Mouse (Mus musculus) layer of hippocampus, postnatal 36 days (tissue): ENCODE measurements at regions not wholly inside any gene's neighbourhood (a gene's known extent, or its start where the extent isn't known, plus 50 kb on each side); places are given as distances from the start of the nearest gene placed in this dataset.

Experiments
- DNase-seq, 2 experiments: peaks; one replicate each; pipeline ENCODE4 v3.0.0; 2022

DNA sequence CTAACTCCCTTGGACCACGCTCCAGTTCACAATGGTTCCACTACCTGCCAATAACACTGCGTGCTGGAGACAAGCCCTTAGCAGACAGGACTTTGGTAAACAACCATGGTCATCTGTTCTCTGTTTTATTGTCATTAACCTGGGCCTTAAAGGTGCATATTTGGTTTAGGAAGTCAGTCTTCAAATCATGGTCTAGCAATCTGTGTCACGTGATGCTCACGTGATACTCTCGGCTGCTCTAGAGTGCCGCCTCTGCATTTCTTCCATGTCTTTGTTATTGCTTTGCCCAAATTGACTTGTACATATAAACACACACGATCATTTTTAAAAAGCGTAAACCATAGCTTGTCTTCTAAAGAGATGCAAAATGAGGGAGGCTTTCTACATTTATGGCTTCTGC, 139.8 kb upstream of the 4930535I16Rik start:
- no peak for DNase-seq

DNA sequence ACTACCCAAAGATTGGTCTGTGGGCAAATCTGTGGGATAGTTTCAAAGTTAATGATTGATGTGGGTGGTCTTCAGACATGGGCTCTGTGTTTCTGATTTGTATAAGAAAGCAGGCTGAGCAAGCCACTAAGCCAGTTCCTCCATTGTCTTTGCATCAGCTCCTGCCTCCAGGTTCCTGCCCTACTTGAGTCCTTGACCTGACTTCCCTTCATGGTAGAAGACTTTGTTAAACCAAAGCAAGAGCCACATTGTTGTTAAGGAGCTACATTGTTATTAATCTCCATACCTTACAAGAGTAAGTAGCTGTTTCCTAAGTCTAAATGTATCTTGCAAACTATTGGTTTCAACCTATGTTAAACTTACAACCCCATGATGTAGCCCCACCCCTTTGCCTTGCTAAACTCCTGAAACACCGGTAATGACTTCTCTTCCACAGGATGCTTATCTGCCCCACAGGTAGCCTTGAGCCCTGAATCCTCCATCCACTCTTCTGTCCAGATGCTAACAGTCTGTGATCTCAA, 136.5 kb upstream of the 4930535I16Rik start:
- no peak for DNase-seq

DNA sequence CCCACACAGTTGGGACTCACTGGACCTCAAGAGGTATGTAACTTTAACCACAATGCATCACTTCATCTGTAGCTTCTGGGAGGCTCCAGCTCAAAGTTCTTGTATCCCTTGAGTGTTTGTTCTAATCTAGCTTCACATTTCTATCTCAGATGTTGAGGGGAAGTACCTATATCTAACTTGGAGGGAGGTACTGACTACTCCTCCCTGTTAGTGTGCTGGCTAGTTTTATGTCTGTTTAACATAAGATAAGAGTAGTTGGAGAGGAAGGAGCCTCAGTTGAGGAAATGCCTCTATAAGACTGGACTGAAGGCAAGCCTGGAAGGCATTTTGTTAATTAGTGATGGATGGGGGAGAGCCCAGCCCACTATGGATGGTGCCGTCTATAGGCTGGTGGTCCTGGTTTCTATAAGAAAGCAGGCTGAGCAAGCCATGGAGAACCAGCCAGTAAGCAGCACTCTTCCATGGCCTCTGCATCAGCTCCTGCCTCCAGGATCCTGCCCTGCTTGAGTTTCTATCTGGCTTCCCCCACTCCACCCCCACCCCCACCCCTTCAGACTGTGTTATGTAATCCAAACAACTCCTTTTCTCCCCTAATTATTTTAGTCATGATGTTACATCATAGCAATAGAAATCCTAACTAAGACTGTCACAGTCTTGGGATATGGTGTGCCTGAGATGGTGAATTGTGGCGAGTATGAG, 135.7 kb upstream of the 4930535I16Rik start:
- DNase-seq: no peak

DNA sequence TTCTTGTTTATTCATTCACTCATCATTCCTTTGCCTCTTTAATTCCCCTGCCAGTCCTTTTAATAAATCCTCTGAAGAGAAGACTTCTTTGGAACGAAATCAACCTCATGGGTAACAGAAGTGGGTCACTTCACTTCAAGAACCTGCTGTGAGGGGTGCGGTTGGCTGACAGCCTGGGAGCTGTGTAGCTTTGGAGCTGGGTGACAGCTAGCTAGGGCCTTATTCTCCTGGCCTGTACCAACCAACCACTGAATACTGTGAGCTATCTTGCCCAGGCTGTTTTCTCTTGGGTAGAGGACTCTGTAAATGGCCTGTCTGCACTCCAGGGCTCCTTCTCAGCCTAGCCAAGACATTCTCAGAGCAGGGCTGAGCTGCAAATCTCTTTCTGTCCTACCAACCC, 134.6 kb upstream of the 4930535I16Rik start:
- DNase-seq: peak; percentile 3 to 23

DNA sequence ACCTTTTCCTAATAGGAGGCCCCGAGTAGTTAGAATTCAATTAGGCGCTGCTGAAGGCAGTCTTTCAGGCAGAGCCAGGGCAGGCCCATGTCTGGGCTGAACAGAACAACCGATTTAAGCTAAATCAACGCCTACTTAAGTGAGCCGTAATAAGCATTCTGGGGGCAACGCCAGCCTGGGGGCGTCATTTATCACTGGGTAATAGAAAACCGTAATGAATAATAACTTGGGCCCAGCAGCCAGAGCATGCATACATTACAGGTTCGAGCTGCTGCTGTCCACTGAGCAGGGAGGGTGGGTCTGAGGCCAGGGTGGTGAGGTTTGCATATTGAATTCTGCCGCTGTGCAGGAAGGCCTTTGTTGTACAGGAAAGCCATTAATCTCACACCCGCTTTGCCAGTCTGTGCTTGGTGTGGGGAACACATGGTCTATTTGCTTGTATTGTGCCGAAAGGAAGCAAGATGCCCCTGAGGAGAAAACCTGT, 130.6 kb upstream of the 4930535I16Rik start:
- DNase-seq: peak; percentile 53 to 61

DNA sequence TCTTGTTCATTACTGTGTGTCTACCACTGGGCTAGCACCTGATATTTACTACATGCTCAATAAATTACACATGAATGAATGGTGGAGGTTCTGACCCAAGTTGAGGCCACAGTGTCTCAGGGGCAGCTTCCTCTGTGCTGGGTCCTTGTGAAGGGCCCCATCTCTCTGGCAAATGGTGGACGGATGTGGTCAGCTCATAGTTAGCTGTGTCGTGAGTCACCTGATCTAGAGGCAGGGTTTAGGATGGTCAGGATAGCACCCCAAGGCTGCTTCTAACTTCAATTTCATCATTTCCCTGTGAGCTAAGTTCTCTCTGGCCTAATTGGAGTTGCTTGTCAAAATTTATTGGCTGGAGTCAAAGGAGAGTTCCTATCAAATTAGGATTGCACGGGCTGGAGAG, 130.1 kb upstream of the 4930535I16Rik start:
- no peak for DNase-seq

DNA sequence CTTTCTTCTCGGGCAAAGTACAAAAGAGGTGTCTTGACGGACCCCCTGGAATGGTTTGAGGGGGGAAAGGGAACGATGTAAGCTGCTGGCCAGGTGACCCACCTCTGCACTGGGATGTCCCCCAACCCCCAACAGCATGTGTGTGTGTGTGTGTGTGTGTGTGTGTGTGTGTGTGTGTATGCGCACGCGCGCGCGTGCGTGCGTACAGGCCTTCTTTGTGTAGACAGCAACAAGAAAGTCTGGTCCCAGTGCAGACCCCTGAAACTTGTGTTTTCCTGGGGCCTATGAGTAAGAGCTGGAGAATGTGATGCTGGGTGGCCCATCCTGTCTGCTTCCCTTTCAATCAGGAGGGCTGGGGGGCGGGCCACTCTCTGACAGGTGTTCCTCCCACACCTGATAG, 118.7 kb upstream of the 4930535I16Rik start:
- no peak for DNase-seq

DNA sequence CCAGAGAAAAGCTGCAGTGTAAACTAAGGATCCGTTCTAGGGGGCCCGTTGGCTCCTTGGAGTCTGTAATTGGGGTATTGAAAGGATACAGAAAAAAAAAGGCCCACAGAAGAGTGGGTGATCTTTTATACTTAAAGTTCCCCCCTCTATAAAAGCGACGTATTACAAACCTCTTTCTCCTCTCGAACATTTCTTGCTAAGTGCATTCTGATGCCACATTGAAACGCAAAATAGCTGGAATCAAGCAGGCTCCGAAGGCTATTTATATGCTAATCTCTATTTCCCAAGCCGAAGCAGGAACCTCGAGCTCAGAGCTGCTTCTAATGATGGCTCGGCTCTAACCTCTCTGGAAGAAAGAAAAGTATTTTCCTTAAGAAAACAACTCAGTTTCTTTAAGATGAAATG, 117.8 kb upstream of the 4930535I16Rik start:
- DNase-seq: no peak

DNA sequence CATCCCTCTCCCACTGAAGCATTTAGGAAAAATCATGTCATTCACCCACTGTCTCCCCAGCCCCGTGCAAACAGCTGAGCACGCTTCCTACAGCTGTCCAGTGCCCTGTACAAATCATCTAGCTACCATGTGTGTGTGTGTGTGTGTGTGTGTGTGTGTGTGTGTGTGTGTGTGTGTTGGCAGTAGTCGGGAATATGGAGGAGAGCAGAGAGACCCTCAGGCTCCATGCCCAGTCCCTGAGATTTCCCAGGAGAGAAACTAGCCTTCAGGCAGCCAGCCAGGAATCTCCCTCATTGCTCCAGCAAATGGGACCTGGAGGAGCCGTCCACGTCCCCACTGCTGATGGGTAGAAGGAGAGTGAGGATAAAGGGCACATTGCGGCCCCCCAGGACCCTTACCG, 117.4 kb upstream of the 4930535I16Rik start:
- DNase-seq: peak; percentile 9 to 14

DNA sequence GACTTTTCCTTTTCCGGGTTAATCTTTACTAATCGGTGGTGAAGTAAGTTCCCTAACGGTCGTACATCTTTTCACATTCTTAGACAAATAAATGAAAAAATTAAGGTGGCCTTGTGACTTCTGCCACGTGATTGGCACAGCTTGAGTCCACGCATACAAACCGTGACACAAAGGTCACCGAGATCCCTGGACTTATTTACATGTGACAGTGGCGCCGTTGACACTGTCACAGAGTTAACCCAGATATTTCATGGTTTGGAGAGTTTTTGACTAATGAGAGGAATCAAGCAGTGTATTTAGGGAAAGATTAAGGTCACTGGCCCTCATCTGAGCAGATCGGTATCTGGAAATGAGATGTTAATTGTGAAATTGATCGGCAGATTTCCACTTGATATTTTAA, 110.2 kb upstream of the 4930535I16Rik start:
- no peak for DNase-seq

DNA sequence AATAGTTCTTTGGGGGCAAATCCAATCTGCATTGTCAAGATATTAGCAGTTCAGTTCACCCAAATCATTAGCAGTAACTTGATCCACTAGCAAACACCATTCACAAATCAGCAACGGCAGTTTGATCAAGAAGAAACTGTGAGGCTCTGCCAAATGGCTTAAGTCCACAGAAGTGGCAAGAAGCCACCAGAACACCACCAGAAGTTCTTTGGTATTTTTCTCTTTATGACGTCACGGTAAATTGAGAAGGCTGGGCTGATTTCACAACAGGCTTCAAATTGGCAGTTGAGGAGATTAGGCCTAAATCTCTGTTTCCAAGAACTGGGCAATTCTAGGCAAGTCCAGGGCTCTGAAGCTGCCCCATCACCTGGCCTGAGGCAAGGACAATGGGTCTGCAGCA, 98.6 kb upstream of the 4930535I16Rik start:
- no peak for DNase-seq

DNA sequence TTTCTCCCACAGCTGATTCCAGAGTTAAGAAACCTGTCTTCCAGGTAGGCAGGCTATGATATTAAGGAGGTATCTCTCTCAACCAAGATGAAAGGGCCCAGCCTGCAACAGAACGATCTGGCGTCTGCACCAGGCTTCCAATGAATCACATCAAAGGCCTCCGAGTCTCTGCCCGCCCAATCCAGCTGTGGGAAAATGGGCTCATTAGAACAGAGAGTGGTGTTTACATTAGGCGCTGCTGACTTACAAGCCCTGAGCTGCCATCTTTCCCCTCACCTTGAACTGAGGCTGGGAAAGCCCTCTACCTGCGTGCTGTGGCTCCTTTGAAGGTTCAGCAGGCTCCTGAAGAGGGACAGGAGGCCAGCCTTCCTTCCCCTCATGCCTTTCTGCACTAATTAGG, 97.5 kb upstream of the 4930535I16Rik start:
- no peak for DNase-seq

DNA sequence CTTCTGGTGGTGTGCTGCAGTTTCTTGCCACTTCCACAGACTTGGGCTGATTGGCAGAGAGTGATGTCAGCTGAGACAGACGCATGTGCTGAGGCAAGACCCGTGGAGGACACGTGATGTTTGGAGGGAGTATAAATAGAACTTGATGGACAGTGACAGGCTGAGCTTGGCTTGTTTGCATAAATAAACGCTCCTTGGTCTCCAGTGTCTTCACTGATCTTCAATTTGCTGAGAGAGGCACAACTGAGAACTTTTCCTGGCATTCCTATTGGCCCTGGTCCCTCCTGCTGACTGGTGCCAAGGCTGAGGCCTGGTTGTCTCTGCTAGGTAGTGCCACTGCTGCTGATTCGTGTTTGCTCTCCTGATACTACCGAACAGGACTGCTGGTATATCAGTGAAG, 94.6 kb upstream of the 4930535I16Rik start:
- no peak for DNase-seq

DNA sequence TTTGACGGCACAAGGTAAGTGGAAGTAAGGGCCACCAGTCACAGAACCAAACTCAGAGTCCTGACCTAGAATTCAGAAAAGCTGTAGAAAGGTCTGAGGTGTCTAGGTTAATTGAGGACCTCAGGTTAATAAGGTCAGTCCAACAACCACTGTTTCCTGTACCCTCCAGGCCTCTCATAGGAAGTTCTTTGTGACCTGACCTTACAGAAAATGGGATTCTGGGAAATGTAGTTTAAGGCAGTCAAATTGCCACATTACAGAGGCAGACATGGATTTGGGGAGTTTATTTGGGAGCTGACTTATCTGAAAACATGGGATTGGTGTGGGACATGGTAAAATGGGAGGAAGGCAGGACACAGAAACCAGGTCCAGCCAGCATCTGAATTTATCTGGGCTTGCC, 90.9 kb upstream of the 4930535I16Rik start:
- DNase-seq: no peak

DNA sequence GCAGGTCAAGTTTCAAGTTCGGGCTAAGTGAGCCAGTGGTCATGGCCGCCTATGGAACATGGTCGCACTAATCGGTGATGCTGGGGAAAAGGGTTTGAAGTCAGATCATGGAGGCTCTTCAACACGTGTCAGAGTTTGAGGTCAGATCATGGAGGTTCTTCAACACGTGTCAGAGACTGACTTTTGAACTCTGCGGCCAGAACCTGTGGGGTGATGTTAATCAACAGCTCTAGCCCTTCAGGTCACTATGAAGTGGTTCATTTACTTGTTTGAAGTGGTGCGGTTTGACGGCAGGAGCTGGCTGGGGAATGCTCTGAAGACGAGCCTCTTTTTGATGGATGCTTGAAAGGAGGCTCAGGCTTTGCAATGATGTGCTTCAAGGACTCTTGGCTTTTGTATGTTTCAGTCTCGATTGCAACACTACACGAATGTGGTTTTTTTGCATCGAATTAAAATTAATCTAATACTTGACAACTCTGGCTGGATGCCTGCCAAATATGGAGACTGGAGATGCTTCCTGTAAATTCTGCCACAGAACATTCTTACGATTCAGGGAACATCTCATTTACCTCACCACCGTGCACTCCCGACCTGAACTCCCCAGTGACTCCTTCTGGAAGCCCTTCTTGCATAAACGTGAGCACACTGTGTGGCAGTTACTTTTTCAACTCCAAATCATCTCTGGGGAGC, 87.9 kb upstream of the 4930535I16Rik start:
- no peak for DNase-seq

DNA sequence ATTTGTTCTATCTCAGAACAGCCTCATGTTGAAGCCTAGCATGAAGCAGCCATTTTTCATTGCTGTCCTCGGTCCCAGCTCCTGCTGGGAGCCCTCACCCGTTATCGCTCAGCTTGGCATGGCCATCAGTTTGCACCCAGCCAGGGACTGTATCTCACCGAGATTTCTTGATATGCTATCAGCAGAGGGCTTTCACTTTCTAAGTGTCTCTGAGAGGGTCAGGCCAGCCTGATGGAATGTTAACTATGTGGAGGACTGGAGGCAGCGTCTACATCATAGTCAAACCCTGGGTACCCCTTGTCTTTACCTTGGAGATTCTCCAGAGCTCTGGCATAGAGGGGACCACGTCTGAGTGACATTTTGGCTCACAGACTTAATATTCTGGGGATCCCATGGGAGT, 84.9 kb upstream of the 4930535I16Rik start:
- DNase-seq: no peak

DNA sequence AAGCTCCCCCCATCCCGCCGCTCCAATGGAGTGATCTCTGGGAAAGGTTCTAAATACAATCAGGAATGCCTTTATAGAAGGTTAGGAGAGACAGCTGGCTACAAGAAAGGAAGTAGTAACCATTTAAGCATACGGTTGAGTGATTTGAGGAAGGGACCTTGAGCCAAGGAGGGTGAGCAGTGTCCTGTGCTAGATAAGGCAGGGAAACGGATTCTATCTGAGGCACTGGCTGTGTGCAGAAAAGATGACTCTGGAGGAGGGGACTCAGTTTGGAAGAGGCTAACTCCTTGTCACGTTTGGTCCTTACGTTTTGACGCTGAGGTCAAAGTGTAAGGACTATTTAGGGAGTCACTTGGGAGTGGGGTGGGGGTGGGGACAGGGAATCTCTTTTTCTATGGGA, 84.3 kb upstream of the 4930535I16Rik start:
- DNase-seq: no peak

DNA sequence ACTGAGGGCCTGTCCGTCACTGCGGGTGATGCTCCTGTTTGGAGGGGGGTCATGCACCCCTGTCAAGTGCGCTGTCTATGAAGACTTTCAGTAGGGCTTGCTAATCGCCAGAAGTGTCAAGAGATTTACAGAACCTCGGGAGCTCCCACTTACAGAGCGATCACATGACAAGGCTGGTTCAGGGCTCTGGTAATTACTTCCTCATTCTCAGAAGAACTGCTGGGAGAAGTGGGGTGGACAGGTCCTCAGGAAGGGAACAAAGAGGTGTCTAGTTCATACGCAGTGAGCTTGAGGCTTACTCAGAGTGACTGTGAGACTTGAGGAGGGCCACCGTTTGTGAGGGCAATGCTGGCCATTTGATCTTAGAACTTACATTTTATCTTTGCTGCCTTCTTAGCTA, 78.0 kb upstream of the 4930535I16Rik start:
- no peak for DNase-seq

DNA sequence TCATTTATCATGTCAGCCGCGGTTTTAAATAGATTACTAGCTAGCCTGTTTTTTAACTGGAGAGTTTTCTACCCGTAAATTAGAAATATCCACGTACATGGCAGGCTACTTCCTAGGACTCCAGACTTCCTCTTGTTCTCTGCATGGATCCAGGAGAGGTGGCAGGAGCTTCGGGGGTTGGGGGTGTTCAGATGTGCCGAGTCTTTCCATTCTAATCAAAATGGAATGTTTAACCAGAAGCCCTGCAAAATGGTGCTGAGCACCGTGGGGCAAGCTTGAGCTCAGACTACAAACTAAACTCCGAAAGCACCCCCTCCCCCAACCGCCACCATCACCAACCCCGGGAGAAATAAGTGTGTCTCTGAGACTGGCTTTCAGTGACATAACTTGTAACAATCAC, 73.4 kb upstream of the 4930535I16Rik start:
- no peak for DNase-seq

DNA sequence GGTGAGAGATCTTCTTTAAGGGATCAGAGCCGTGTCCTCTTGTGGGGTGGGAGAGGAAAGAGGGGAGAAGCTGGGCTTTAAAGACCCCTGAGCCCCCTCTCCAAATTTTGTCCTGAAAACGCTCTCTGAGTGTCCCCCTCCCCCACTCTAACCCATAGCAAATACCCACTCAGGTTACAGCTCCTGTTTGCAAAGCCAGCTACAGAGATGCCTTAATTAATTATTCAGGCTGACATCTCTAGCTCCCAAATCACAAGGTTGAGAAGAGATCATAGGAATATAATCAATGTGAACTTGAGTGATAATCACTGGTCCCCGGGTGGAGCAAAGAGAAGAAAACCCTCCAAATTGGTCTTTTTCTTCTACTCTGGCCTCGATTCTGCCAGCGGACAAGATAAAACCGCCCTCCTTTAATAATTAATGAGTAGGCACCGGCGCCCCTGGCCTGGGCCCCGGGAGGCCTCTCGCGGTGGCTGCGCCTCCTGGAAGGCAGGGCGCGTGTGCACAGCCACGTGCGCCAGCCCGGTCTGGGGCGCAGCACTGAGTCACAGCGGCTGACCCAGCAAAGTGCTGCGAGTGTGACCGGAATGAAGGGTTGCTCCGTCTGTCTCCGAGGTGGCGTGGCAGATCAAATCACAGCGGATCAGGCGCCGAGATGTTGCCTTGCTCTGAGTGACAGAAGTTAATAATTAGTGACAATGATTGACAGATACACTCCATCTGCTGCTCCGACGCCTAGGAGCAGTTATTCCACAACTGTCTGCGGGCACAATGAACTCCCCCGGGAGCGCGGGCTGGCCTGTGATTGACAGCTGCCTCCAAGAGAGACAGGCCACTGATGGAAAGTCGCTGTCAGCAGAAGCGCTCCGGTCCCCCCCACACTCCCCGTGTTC, 72.7 kb upstream of the 4930535I16Rik start:
- peak; percentile 28 to 32 for DNase-seq
